8 mouse cellular contexts compared by ENCODE assay signal in the genomic region with DNA sequence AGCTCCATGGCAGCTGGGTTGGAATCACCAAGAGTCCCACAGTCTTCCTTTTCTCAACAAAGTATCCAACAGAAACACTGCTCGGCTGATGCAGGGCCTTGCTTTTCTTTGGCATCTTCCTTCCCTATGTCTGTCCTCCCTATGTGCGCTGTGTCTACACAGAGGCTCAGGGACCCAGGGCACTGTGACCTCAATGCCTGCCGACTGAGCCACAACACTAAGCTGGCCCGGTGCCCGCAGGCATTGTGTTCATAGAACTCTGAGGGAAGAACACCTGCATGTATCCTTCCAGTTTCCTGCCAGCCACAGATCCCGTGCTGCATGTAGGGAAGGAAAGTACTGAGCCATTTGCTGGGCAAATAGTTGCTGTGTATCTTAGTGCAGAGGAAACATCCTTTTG.
A peak's percentile ranks its signal among the peaks of the same experiment; 100 is the strongest.
DNase-seq lines count a peak whose midpoint lies in the region; TF ChIP-seq lines count a peak whose summit lies in the region.

No protein-coding gene starts in this region.

- TF ChIP-seq POLR2A in brain, embryonic 14.5 days (IDR thresholded peaks at IDR 0.05; ENCODE audit: borderline replicate concordance, extremely low read depth, insufficient read depth, insufficient read length, poor library complexity, severe bottlenecking): no peak

- DNase-seq in heart, adult 9 months (ENCODE audit: low spot score in 2 of 2): peak; percentile 36 to 53
- no peak for DNase-seq in heart, adult 8-10 months (ENCODE audit: low spot score)
- peak; percentile 45 for DNase-seq in brain, embryonic 14.5 days (ENCODE audit: low read depth)
- DNase-seq in kidney, postnatal 14 days: peak; percentile 81
- peak; percentile 62 for DNase-seq in testis, postnatal 10 days (ENCODE audit: low spot score)
- no peak for DNase-seq in natural killer cell, adult 2 months (ENCODE audit: low spot score in 2 of 2)
- DNase-seq in cerebellum, postnatal 4 days (ENCODE audit: low spot score in 2 of 2): no peak
- no peak for DNase-seq in MN1 (ENCODE audit: low spot score)

- TF ChIP-seq CTCF in brain, embryonic 14.5 days (IDR thresholded peaks at IDR 0.05; ENCODE audit: borderline replicate concordance, extremely low read depth, insufficient read depth, insufficient read length): no peak

Comparison
In these comparisons a context has a peak if more than half of its experiments do, and no peak if none do; other contexts are left out.
1. DNase-seq: peak in heart, adult 9 months (2 of 2), brain, embryonic 14.5 days (single experiment), kidney, postnatal 14 days (single experiment) and testis, postnatal 10 days (single experiment); none in heart, adult 8-10 months (single experiment), natural killer cell, adult 2 months (0 of 2), cerebellum, postnatal 4 days (0 of 2) and MN1 (single experiment).